Mouse (Mus musculus): ENCODE measurements around the gene Axin1.
A peak's percentile ranks its signal among the peaks of the same experiment; 100 is the strongest.

GRCm38 (mm10) chr17:26138239-26138836, at the start of gene Axin1:
- TF ChIP-seq CTCF (IDR thresholded peaks at IDR 0.05; ENCODE audit: low read depth, low read length) (no peak), EP300 (IDR thresholded peaks at IDR 0.05; ENCODE audit: insufficient read depth, low read depth, low read length) (0 out of 2 replicates have a peak, but pooled peaks have one; percentile 8)
